Mouse (Mus musculus) liver, embryonic 11.5 days (tissue): ENCODE results near the gene Serpine1. TPM values are rescaled to one million over a fixed set of nuclear protein-coding genes. Genes with fewer than 3 reads are reported as not detected.
A peak's percentile ranks its signal among the peaks of the same experiment; 100 is the strongest.

Experiments
- ATAC-seq: fragments of 200-750 bp; cut with Nextera tagmentation; replicated peaks from 2 replicates; pipeline ENCODE4 v1.8.0; 2017; ENCODE audit warnings: moderate number of reproducible peaks, mild to moderate bottlenecking, moderate TSS enrichment, moderate library complexity; ENCODE audit not compliant: low FRiP score
- DNase-seq: peaks from one replicate; pipeline ENCODE4 v3.0.0-alpha.2; 2017; ENCODE audit warnings: low spot score
- H3K27ac ChIP-seq: fragments of 300-500 bp; sonication (generic); 2 replicates; pipeline ENCODE4 v1.5.1; 2014; ENCODE audit warnings: mild to moderate bottlenecking, low read depth, low read length, control low read depth
- H3K27me3 ChIP-seq: fragments of 300-500 bp; sonication (generic); replicated peaks from 2 replicates; pipeline ENCODE4 v1.6.1; 2014; ENCODE audit warnings: low read length, mixed read lengths; ENCODE audit not compliant: control insufficient read depth, insufficient read depth
- H3K36me3 ChIP-seq: fragments of 300-500 bp; sonication (generic); 2 replicates; pipeline ENCODE4 v1.6.1; 2014; ENCODE audit warnings: mild to moderate bottlenecking, low read length, moderate library complexity, mixed read lengths; ENCODE audit not compliant: control insufficient read depth, insufficient read depth
- H3K4me1 ChIP-seq: fragments of 300-500 bp; sonication (generic); replicated peaks from 2 replicates; pipeline ENCODE4 v1.6.1; 2014; ENCODE audit warnings: low read length, mixed read lengths; ENCODE audit not compliant: control insufficient read depth, insufficient read depth
- H3K4me2 ChIP-seq: fragments of 300-500 bp; sonication (generic); 2 replicates; pipeline ENCODE4 v1.6.1; 2014; ENCODE audit warnings: mild to moderate bottlenecking, control low read depth, moderate library complexity
- H3K4me3 ChIP-seq: fragments of 300-500 bp; sonication (generic); 2 replicates; pipeline ENCODE4 v1.5.1; 2014; ENCODE audit warnings: low read depth, low read length, control low read depth
- H3K9ac ChIP-seq: fragments of 300-500 bp; sonication (generic); 2 replicates; pipeline ENCODE4 v1.6.1; 2014; ENCODE audit warnings: low read depth, low read length, control low read depth
- H3K9me3 ChIP-seq: fragments of 300-500 bp; sonication (generic); 2 replicates; pipeline ENCODE4 v1.6.1; 2016; ENCODE audit warnings: low read length, inconsistent platforms, mixed read lengths; ENCODE audit not compliant: control insufficient read depth
- WGBS: fragments of 180-500 bp; shearing (Covaris S2); extraction: QIAGEN DNeasy Blood & Tissue Kit; methylation state at CpG from one replicate; pipeline ENCODE4 v1.1.7; 2014; 5-methylcytosine and 5-hydroxymethylcytosine counted together
- polyA plus RNA-seq: library from polyadenylated mRNA; unstranded; fragments of >200 nt; fragmentation: Nextera tagmentation; extraction: Ambion mirVana; gene quantifications from 2 replicates; pipeline ENCODE4 v1.2.1, GENCODE M21; 2014

The Serpine1 gene
- polyA plus RNA-seq, 1 experiment from 2014 or later = 0.15 TPM

DNA sequence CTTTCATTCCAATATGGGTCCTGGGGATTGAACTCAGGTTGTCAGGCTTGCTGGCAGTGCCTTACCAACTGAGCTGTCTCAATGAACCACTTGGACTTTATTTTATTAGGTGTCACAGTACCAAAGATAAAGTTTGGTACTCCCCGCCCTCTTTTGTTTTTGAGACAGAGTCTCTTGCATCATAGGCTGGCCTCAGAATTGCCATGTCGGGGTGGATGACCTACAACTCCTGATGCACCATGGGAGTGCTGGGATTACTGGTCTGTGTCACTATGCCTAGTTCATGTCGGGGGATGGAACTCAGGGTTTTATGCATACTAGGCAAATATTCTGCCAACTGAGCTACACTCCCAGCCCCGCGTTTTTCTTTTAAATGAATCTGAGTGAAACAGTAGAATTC is 17.2 kb downstream of the Serpine1 start:
- H3K4me1 ChIP-seq = no peaks in the 10 kb centered on the region
- H3K27ac ChIP-seq = no peak overlapping the region
- H3K4me3 ChIP-seq = no peak overlapping the region
- no peaks in the 10 kb centered on the region for H3K9me3 ChIP-seq
- DNase-seq (no peak), ATAC-seq (no peak)
- H3K27me3 ChIP-seq = no peaks in the 10 kb centered on the region
- no peaks in the 10 kb centered on the region for H3K36me3 ChIP-seq
- no peak overlapping the region for H3K9ac ChIP-seq
- no peak overlapping the region for H3K4me2 ChIP-seq
- WGBS = 87% methylated on average over 5 of the region's 5 CpGs

DNA sequence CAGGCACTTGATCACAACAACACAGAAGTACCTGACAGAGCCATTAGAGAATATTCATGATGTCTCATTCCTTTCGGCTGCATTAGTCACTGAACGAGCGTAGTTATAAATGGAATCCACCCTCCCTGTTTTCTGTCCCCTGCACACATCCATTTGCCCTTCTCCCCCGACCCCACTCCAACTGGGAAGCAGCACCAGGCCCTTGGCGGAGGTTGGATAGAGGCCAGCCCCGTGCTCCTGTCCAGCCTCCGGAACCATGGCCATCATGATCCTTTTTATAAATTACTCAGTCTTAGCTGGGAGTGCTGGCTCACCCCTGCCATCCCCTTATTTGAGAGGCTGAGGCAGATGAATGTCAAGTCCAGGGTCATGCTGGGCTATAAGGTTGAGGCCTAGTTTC is 17.8 kb downstream of the Serpine1 start:
- no peaks in the 10 kb centered on the region for H3K36me3 ChIP-seq
- DNase-seq (no peak), ATAC-seq (no peak)
- no peak overlapping the region for H3K4me3 ChIP-seq
- H3K27ac ChIP-seq = no peak overlapping the region
- no peaks in the 10 kb centered on the region for H3K27me3 ChIP-seq
- WGBS = 81% methylated on average over 7 of the region's 7 CpGs
- no peak overlapping the region for H3K4me2 ChIP-seq
- H3K9ac ChIP-seq = no peak overlapping the region
- H3K4me1 ChIP-seq = no peaks in the 10 kb centered on the region
- no peaks in the 10 kb centered on the region for H3K9me3 ChIP-seq

DNA sequence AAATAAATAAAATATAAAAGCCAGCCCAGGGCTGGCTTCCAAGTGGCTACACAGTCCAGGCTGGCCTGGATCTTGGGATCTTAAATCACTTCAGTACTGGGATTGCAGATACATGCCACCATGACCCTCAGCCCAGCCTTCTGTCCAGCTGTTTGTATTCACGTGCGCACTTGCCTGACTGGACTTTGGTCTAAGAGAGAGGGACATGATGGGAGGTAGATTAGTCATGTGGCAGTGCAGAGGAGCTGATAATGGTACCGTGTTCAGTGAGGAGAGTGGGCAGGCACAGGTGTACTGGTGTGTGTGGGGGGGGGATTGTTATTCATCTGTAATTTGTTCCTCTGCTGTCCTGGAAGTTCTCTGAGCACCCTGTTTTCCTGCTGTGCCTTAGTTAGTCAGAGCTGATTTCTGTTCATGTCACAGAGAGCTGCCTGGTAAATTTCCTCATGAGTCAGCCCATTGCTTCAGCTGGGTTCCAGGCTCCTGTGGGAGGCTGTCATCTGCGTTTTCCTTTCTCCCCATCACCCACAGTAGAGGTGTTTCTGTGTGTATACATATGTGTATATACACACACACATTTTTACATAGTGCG is 20.1 kb downstream of the Serpine1 start:
- 83% methylated on average over 5 of the region's 5 CpGs for WGBS
- H3K9ac ChIP-seq = no peak overlapping the region
- no peaks in the 10 kb centered on the region for H3K36me3 ChIP-seq
- H3K27me3 ChIP-seq = no peaks in the 10 kb centered on the region
- no peaks in the 10 kb centered on the region for H3K9me3 ChIP-seq
- H3K4me1 ChIP-seq = no peaks in the 10 kb centered on the region
- ATAC-seq (no peak), DNase-seq (no peak)
- no peak overlapping the region for H3K4me2 ChIP-seq
- H3K4me3 ChIP-seq = no peak overlapping the region
- H3K27ac ChIP-seq = no peak overlapping the region

DNA sequence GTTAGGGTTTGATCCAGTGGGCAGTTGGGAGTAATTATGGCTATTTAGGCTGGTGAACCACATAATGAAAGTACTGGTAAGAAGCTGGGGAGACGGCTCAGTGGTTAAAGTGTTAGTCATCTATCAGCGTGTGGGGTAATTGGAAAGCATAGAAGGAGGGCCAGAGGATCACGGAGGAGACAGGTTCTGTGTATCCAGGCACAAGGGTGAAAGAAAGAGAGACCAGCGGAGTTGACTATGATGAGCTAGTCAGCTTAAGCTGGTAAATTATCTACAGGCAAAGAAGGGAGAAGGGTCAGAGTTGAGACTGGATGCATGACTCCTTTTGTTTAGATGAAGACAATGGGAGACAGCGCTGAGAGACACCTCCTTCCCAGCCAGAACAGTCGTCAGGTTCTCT is 20.9 kb downstream of the Serpine1 start:
- Histone ChIP-seq H3K9me3 (no peaks in the 10 kb centered on the region), H3K4me3 (no peak overlapping the region), H3K27me3 (no peaks in the 10 kb centered on the region), H3K4me1 (no peaks in the 10 kb centered on the region), H3K9ac (no peak overlapping the region), H3K36me3 (no peaks in the 10 kb centered on the region), H3K4me2 (no peak overlapping the region), H3K27ac (no peak overlapping the region)
- ATAC-seq (no peak), DNase-seq (no peak)
- WGBS = 61% methylated on average over 6 of the region's 6 CpGs

DNA sequence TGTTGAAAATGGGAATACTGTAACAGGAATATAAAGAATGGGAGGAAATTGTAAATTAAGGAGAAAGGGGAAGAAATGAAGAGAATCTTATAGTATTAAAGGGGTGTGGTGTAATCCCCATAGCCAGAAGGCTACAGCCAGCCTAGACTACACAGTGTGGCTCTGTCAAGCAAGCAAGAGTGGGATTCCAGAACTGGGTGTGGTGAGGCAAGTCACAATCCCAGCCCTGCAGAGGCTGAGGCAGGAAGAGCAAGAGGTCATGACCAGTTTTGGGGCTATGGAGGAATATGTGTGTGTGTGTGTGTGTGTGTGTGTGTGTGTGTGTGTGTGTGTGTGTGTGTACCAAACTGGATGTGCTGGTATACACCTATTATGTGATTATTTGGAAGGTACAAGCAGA is 25.1 kb downstream of the Serpine1 start:
- Histone ChIP-seq H3K27me3 (no peaks in the 10 kb centered on the region), H3K4me2 (no peak overlapping the region), H3K36me3 (peaks cover 4% of the 10 kb centered on the region; the same call in 1 of the 2 replicates), H3K4me1 (peaks cover 6% of the 10 kb centered on the region), H3K4me3 (no peak overlapping the region), H3K27ac (no peak overlapping the region), H3K9me3 (no peaks in the 10 kb centered on the region), H3K9ac (no peak overlapping the region)
- no peak for ATAC-seq
- DNase-seq = no peak

DNA sequence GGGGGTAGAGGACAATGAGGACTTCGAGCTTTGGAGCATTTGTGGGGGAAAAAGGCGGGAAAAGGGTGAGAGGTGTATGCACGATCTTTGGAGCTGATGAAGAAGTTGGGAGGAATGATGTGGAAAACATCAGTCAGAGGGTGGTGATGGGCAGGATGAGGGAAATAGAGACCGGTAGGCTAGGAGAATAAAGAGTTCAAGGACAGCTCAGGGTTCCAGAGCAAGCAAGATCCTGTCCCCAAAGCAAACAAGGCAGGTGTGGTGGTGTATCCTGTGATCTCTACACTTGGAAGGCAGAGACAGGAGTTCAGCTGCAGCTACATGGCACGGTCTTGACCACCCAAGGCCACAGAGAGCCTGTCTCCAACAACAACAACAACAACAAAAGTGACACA is 25.7 kb downstream of the Serpine1 start:
- ATAC-seq = peak; percentile 8; the same call in 1 of the 2 replicates
- peaks cover 6% of the 10 kb centered on the region for H3K4me1 ChIP-seq
- 24% methylated on average over 5 of the region's 5 CpGs for WGBS
- H3K27me3 ChIP-seq = no peaks in the 10 kb centered on the region
- H3K27ac ChIP-seq = no peak overlapping the region
- H3K4me3 ChIP-seq = peak overlapping the region; percentile 90
- no peak overlapping the region for H3K9ac ChIP-seq
- peak overlapping the region; percentile 93 for H3K4me2 ChIP-seq
- H3K36me3 ChIP-seq = peaks cover 5% of the 10 kb centered on the region; the same call in 1 of the 2 replicates
- DNase-seq = no peak
- H3K9me3 ChIP-seq = no peaks in the 10 kb centered on the region

DNA sequence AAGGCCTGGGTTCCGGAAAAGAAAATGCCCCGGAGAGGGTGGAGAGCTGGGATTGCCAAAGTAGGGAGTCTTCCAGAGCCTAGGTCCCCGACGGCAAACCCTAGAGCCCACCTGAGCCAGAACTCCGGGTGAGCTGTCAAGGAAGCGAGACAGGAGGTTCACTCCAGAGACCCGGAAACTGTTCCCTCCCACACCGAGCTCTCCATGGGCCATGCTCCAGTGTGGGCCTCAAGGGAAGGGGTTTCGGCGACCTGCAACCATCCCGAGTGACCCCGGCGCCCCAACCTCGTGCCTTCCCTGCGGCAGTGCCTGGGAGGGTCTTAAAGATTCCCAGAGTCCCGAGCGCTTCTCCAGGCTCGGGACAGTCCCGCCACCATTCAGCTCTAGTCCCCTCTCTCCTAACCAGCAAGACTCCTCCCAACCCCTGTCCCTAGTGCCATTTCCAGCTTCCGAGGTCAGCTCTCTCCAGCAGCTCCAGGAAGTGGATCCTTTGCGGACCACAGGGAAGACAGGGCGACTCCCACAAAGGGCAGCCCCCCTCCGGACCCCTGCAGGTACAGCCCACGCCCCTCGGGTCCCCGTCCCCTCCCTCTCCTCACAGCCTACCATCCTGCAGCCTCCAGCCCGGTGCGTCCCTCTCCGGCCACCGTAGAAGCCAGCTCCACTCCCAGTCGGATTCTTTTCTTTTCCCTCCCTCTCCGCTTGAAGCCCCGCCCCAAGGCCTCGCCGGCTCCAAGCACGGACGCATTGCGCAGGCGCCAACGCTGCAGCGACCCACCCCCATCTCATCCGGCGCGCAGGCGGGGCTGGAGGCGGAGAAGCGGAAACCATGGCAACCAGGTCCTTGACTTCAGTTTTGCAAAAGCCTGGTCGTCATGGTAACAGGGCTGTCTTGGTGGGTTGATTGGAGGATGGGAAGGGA is 26.4 kb downstream of the Serpine1 start, which contains the start of gene Ap1s1:
Gene Ap1s1 (minus strand): TSS at position 734 of the 922 bp plus-strand sequence.
- peak within 1 kb of the TSS; percentile 90 for H3K4me3 ChIP-seq
- H3K4me2 ChIP-seq = peak within 1 kb of the TSS; percentile 93
- peaks cover 6% of the 10 kb centered on the region for H3K4me1 ChIP-seq
- WGBS = 1% methylated on average over 48 of the region's 48 CpGs
- H3K9me3 ChIP-seq = no peaks in the 10 kb centered on the region
- DNase-seq (peak; percentile 99), ATAC-seq (peak; percentile 89)
- peak within 1 kb of the TSS; percentile 77 for H3K9ac ChIP-seq
- H3K27me3 ChIP-seq = no peaks in the 10 kb centered on the region
- H3K36me3 ChIP-seq = peaks cover 7% of the 10 kb centered on the region; the same call in 1 of the 2 replicates
- peak within 1 kb of the TSS; percentile 63; the same call in 1 of the 2 replicates for H3K27ac ChIP-seq

DNA sequence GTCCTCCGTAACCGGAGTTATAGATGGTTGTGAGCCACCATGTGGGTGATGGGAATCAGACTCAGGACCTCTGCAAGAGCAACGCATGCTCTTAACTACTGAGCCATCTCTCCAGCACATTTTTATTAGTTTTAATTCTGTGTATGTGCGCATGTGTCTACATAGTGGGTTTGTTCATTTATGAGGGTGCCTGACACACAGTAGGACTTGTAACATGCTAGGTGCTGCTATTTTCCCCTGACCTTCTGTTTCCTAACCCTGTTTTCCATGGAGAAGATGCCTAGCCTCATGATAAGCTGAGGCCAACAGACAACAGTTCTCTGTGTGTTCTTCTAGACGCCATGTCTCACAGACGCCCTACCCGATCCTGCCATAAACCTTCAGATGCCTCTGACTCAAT is 28.1 kb downstream of the Serpine1 start:
- H3K36me3 ChIP-seq = peaks cover 10% of the 10 kb centered on the region; the same call in 1 of the 2 replicates
- no peak overlapping the region for H3K4me3 ChIP-seq
- peaks cover 6% of the 10 kb centered on the region for H3K4me1 ChIP-seq
- H3K9me3 ChIP-seq = no peaks in the 10 kb centered on the region
- no peak overlapping the region for H3K4me2 ChIP-seq
- no peaks in the 10 kb centered on the region for H3K27me3 ChIP-seq
- H3K27ac ChIP-seq = no peak overlapping the region
- H3K9ac ChIP-seq = no peak overlapping the region
- 94% methylated on average over 7 of the region's 7 CpGs for WGBS
- ATAC-seq (no peak), DNase-seq (no peak)
